Mouse (Mus musculus) spleen, postnatal 14 days (tissue): ENCODE results near the gene Ppp1r12c.

Experiments used
- DNase-seq, 2 experiments: peaks; one replicate each; pipeline ENCODE4 v3.0.0; 2021 to 2022; ENCODE audit warnings: low spot score in 2 of 2

Ppp1r12c gene

DNA sequence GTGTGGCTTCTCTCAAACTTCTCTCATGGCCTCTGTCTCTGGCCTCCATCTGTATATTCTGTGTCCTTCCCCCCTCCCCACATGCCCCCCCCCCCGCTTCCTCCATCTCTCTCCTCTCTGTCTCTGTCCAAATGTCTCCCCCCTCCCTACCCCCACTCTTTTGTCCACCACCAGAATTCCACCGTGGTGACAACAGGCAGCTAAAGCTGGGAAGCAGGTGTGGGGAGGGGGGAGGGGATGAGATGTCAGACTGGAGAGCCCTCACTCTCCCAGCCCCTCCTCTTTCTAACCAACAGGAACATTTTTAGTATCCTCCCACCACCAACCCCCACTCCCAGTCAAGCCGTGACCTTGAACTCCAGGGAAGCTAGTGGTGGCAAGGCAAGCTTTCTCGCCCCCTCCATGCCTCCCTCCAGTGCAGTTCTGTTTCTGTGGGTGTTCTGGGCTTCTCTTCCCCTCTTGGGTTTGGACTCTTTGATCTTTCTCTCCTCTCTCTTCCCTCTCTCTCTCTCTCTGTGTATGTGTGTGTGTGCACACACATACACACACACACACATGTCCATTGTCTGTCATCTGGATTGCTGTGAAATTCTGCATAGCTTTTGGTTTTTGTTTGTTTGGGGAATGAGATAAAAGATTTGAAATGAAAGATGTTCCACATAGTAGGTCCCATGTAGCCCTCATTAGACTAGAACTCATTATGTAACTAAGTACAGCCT, 15.0 kb upstream of the Ppp1r12c start, which contains the start of gene Tnnt1:
TSS of gene Tnnt1 (minus strand) at position 51 of the 719 bp plus-strand sequence.
- DNase-seq = no peak

DNA sequence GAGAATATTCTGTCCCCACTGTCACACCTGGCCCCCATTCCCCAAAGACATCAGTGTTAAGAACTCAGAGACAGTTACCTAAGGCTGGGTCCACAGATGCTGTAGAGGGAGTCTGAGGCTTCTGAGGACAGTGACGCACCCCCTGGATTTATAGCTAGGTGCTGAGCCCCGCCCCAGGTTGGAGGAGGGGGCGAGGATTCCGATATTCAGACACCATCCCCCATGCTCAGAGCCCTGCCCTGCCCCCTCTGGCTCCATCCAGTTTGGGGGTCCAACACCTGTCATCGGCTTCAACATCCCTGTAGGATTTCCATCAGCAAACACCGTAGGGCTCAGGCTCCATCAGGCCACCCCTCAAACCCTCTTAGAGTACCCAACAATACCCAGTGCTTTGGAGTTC, 14.4 kb upstream of the Ppp1r12c start:
- no peak for DNase-seq

DNA sequence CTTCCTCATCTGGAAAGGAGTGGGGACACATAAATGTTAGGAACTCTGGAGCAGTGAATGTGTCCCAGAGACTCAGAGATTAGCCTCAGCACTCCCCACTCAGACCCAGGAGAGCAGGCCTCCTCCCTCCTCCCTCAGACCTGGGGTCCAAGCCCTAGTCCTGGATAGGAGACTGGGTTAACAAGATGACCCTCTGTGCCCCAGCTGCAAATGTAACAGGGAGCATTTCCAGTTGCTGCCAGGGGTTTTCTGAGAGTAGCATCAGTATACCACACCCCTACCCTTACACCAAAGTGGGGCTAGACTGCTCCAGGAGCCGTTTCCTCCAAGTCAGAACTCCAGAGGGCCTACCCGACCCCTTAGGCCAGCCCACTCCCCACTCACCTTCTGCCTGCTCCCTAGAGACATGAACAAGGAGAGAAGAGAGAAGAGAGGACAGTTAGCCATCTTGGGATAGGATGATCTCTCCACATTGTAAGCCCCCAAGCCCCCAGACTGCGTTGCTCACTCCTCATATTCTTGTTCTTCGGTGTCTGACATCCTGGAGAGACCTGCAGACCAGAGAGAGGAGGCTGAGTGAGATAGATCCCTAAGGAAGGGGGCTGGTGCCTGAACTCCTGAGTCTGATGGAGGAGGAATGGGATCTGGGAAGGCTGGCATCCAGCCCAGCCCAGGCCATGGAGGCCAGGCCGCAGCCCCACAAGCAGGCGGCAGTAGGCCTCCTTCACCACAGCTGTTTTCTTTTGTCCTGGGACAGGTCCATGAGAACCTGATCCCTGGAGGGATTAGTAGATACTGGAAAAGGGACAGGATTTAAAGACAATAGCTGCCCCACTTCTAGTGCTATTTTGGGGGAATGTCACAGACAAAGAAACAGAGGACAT, 12.6 kb upstream of the Ppp1r12c start:
- no peak for DNase-seq

DNA sequence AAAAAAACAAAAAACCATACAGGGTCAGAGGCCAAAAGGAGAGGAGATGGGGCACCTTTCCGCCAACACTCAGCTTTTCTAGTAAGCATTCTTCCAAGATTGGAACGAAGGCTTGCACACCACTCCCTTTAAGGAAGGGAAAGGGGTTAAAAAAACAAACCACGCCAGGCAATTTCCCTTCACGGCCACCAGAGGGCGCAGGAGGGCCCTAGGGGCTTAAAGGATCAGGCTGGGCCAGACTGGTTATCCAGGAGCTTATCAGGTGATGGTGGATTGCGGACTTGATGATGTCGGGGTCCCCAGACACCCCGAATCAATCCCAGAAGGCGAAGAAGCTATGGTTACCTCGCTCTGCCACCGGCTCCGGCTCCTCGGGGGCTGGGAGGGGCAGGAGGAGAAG, 11.8 kb upstream of the Ppp1r12c start:
- DNase-seq = peak in 1 of 2 experiments; percentile 41

DNA sequence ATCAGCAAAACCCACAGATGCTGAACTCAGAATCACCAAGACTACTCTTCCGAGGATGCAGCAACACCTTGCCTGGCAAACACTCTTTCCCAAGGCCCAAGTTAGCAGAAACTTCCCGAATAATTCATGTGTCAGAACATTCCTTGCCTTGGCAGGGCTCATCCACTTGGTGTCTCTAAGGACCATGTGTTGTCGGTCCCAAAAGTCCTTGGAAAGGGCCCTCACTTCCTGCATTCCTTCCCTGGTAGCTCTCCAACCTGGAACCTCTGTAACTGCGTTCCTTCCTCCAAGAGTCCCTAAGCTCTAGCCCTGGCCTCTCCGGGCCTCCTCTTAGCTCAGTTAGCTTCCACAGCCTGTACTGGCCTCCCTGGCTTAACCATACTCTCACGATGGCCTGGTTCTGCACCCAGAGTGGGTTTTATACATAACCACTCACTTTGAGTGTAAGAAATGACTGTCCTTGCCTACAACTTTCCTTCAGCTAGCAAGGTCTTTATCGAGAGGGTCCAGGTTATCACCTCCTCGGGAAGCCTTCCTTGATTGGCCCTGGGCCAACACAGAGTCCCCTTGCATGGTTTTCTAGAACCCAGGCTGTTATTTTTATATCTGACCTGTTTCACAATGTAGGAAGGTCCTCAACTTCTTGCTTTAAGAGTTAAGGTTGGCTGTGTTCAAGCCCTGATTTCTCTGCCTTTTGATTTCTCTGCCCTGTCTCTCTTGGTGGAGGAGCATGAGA, 10.2 kb upstream of the Ppp1r12c start:
- DNase-seq = no peak

DNA sequence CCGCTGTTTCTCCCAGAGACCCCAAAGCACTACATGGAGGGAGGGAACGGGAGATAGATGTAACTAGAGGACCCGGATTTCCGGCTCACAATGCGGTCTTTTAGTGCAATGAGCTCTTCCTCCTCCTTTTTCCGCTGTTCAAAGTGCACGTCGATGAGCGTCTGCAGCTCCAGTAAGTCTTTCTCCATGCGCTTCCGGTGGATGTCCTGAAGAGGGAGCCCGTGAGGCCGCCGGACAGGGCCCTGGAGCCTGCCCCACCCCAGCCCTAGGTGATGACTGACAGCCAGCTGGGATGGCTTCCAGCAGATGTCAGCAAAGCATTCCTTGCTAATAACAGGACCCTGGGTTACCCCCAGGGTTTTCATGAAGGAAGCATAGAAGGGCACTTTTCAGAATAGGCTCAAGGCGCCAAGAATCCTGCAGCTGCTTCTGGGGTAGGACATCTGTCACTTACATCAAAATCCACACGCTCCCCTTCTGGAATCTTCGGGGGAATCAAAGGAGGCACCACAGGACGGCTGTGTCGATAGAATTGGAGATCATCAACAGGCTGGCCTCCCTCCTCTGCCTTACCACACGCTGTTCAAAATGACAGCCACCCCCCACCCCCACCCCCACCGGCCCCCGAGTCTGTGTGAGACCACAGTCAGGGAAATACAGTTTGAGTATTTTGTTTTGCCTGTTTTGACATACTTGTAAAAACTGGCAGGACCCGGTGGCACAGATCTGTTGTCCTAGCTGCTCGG, 8.6 kb upstream of the Ppp1r12c start:
- DNase-seq = peak; percentile 33 to 67

DNA sequence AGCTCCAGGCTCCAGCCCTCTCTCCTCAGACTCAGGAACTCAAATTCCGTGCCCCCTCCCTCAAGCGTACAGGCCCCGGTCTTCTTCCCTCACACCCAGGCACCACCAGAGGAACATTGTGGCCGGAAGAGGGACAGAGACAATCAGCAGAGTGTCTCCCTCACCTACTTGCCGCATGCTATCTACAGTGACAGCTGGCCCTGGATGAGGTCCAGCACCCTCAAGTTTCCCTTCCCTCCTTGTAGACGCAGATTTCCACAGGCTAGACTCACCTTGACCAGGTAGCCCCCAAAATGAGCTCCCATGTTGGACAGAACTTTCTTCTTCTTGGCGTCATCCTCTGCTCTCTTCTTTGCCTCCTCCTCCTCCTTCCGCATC, 7.2 kb upstream of the Ppp1r12c start:
- no peak for DNase-seq

DNA sequence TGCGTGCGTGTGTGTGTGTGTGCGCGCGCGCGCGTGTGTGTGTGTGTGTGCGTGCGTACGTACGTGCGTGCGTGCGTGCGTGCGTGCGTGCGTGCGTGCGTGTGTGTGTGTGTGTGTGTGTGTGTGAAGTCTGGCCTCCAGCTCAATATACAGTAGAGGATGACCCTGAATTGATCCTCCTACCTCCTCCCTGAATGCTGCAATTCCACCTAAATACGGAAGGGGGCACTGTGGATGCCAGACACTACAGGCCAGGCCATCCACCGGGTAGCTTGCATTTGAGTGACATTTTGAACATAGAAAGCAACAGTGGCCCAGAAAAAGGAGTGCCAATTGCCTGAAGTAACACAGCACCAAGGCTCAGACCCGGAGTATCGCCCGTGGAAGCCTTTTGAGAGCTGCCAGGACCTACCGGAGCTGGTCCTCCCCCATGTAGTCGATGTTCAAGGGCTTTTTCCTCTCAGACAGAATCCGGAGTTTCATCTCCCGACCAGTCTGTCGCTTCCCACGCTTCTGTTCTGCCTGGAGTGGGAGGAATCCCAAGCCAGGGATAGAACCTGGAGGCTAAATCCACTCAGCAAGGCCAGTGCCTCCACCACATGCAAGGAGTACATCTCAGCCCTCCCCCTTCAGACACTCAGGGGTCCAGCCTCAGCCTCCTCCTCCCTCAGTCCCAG, 6.7 kb upstream of the Ppp1r12c start:
- no peak for DNase-seq

DNA sequence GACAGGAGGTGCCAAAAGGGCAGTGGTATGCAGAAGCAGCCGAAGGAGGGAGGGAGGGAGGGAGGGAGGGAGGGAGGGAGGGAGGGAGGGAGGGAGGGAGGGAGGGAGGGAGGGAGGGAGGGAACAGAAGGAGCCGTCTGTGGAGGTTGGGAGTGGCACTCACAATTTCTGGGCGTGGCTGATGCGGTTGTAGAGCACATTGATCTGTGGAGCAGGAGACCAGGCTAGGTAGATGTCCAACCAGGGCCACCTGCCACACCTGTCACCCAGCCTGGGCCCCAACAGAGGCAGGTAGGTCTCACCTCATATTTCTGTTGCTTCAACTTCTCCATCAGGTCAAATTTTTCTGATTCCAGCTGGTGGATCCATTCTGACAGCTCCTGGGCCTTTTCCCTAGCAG, 5.7 kb upstream of the Ppp1r12c start:
- no peak for DNase-seq

DNA sequence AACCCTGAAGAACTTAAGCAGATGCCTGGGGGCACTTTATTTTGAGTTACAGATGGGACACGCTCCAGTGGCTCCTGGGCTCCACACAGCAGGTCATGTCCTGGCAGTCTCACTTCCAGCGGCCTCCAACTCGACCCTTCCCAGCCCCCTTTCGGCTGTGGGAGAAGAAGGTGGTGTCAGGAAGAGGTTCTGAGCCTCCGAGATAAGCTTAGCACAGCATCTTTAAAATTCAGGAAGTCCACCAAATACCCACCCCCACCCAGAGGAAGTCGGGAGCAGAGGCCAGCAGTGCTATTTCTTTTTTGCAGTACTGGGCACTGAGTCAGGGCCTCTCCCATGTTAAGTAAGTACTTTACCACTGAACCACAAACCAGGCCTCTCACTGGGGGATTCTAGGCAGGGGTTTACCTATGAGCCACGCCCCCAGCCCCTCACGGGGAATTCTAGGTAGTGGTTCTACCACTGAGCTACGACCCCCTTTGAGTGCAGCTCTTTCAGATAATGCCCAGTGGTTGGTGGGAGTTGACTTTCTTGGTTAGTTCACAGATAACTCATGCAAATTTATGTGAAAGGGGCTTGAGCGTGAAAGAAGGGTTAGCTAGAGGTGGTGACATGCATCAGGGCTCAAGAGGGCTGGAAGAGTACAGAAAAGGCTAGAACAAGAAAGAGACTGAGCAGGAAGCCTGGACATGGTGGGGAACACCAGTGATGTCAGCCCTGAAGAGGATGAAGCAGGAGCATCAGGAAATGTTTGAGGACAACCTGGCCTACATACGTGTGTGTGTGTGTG, 3.4 kb upstream of the Ppp1r12c start:
- DNase-seq = no peak

DNA sequence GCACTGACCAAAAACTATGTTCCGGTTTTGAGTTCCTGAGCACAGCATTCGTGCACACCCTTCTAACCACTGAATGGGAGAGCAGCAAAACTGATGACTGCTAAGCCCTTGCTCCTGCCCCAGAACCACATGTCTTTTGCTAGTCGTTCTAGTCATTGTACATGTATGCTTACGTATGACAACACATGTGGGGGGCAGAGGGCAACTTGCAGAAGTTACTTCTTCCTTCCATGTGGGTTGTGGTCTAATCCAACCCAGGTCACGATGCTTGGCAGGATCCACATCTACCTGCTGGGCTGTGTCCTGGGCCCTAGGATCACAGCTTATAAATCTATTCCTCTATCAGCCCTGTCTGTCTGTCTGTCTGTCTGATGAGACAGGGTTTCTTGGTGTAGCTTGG, 2.4 kb upstream of the Ppp1r12c start:
- DNase-seq = no peak

DNA sequence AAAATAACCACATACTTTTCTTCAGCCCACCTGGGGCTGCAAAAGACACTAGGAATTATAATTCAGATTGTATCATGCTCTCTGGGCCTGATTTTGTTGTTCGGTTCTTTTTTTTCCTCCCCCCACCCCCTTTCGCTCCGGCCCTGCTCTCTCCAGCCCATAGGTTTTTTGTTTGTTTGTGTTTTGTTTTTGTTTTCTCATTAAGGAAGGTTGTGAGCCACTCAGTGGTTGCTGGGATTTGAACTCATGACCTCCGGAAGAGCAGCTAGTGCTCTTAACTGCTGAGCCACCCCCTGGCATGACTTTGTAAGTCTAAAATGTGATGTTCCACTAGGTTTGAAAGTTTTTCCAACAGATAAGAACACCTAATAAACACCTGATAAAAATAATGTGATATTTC, 1.6 kb upstream of the Ppp1r12c start:
- DNase-seq = no peak

DNA sequence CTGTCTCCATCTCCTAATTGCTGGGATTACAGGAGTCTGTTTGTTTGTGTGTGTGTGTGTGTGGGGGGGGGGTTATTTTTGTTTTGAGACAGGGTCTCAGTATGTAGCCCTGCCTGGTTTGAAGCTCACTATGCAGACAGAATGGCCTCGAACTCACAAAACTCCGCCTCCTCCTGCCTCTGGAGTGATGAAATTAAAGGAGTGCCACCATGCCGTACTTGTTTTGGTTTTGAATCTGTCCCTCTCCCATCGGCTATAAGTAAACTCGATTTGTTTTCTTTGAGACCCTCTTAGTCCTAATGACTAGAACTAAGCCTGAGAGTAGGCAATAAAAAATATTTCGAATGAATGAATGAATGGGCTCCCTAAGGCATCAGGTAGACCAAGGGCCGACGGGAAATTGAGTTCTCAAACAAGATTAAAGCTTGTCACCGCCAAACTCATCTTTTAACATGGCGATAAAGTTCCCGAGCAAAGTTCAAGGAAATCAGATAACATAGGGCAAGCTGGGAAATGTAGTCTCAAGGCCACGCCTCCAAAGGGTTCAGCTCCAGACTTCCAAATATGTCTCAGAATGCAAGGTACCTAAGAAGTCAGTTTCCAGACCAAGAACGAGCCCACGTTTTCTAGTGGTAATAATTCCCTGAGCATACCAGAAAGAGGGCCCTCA, 1.1 kb upstream of the Ppp1r12c start:
- DNase-seq = no peak

DNA sequence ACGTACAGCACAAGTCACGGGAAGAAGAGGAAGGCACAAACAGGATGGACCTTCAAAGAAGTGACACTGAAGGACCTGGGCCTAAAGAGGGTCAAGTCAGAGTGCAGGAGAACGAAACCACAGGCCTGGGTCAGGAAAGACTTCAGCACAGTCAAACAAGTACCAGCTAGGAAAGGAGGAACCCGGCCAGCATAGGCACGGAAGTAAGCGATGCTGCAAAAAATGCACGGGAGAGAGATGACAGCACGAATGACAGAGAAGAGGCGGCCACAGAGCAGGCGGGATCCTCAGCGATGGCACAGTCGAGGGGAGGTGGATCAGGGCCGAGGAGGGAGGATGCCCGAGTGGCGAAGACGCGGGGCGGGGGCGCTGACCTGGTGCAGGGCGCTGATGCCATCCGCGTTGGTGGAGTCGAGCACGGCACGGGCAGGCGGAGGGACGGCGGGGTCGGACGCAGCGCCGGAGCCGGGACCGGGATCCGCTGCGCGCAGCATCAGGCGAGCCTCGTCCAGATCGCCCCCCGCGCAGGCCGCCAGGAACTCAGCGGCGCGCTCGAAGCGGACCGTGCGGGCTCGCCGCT, 498 bp downstream of the Ppp1r12c start:
- peak; percentile 42 to 44 for DNase-seq

DNA sequence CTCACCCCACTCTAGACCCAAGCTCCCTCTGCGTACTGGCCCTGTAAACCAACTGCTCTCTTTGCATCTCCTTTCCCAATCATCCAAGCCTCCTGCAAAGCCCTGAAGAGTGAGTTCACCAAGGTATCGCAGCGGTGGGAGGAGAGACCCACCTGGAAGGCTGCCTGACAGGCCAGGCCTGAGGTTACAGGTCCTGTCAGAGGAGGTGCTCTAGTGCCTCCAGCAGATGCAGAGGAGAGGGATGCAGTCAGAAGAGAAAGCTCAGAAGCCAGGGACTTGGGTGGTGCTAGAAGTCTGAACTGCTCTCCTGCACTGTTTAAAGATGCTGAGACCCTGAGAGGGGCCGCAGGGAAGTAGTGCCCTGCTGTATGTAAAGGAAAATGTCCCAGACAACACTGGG, 2.4 kb downstream of the Ppp1r12c start:
- no peak for DNase-seq

DNA sequence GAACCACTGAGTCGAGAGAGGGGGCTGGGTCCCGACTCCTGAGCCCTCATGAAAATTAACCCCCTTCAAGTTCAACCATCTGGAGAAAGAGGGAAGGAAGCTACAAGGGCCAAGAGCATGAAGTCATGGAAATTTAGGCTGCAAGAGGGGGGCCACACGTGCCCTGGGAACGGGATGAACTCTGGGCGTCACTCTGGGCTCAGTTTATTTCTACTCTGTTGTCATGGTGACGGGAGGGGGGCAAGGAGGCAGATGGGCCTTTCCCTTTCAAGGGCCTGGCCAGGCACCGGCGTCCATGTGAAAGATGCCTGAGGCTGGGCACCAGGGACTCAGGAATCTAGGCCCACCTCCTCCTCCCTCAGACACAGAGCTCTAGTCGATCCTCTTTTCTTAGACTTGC, 3.2 kb downstream of the Ppp1r12c start:
- no peak for DNase-seq

DNA sequence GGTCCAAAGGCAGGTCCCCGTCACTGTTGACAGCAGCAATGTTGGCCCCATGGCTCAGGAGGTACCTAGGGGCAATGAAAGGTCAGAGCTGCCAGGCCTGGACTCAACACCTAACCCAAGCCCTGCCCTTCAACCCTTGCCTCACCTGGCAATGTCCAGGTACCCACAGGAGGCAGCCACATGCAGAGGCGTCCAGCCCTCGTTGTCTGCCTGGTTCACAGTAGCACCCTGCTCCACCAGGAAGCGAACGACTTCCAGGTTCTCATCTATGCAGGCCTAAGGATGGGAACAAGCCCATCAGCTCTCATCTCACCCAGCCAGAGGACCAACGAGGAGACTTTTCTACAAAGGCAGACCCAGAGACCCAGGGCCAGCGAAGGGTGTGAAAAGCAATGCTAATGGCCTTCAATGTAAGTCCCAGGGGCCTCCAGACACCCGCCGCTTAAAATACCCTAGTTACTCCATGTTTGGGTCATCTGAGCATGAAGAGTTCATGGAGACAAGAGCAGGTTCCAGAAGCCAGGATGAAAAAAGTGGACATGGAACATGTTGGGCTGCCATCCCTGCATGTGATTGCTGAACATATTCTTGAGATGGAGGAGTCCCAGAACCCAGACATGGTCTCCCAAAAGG, 4.1 kb downstream of the Ppp1r12c start:
- DNase-seq = no peak

DNA sequence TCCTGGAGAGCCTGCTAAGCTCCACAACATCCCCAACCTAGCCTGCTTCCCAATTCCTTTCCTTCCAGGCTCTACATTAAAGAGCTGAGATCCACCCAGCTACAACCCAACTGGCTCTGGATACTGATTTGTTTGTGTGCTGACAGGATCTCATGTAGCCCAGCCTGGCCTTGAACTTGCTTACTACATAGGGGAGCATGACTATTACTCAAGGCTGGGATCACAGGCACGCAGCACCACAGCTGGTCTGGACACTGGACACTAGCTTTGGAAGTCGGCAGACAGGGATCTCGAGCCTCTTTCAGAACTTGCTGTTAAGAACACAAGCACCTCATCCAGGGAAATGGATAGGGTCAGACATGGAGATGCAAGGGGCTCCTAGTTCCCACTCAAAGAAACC, 5.0 kb downstream of the Ppp1r12c start:
- no peak for DNase-seq

DNA sequence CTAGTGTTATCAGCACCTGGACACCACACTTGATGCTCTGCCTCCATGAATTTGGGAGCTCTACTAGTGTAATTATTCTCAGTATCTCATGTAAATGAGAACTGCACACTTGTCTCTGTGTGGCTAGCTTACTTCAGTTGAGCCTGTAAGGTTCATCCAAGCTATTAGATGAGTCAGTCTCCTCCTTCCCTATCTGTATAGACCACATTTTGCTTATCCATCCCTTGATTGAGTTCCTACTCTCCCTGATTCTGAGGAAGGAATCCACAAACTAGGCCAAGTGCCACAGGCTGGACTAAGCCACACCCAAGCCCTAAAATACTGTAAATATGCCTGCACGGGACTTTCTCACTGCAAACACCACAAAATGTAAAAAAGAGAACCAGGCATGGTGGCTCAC, 7.5 kb downstream of the Ppp1r12c start:
- DNase-seq = no peak
